Mouse (Mus musculus): ENCODE data around the gene Rtf1. TPM values are rescaled to one million over a fixed set of nuclear protein-coding genes. Genes with fewer than 3 reads are reported as not detected.

Rtf1 gene
- polyA plus RNA-seq, 1 experiment from 2014 or later, result 39.0 TPM

- WGBS, result 16% methylated on average over 7 of the region's 7 CpGs
- peak; percentile 73 for TF ChIP-seq CTCF (IDR thresholded peaks at IDR 0.05; ENCODE audit: low read depth)
- DNase-seq (ENCODE audit: low spot score), result peak; percentile 59
These were observed 5.9 kb upstream of the Rtf1 start for GRCm38 (mm10) chr2:119669010-119669409.

GRCm38 (mm10) chr2:119675215-119675784, 432 bp downstream of the Rtf1 start:
- H3K27ac ChIP-seq, result peak overlapping the region; percentile 82
- H3K4me3 ChIP-seq (replicated peaks; ENCODE audit: low read depth, low read length), result peak overlapping the region; percentile 98
- no peaks in the 10 kb centered on the region for H3K36me3 ChIP-seq (ENCODE audit: insufficient read depth, low read length)
- no peaks in the 10 kb centered on the region for H3K27me3 ChIP-seq (ENCODE audit: insufficient read depth, low read length)
- H3K9ac ChIP-seq (ENCODE audit: low read depth, low read length), result peak overlapping the region; percentile 93
- DNase-seq (ENCODE audit: low spot score) (peak; percentile 56), ATAC-seq (replicated peaks; ENCODE audit: low FRiP score, low read depth) (peak; percentile 84)
- H3K9me3 ChIP-seq (replicated peaks; ENCODE audit: low read length), result no peaks in the 10 kb centered on the region
- H3K4me1 ChIP-seq (replicated peaks; ENCODE audit: insufficient read depth, low read length), result 0 out of 2 replicates have a peak, but pooled peaks cover 5% of the 10 kb centered on the region
- WGBS, result 0% methylated on average over 34 of the region's 39 CpGs
- TF ChIP-seq CTCF (IDR thresholded peaks at IDR 0.05; ENCODE audit: low read depth), result no peak
- H3K4me2 ChIP-seq (ENCODE audit: low read length), result peak overlapping the region; percentile 92

More at GRCm38 (mm10) chr2:119669010-119669409, 5.9 kb upstream of the Rtf1 start:
- ATAC-seq (replicated peaks; ENCODE audit: low FRiP score, low read depth), result no peak
- Histone ChIP-seq H3K4me1 (replicated peaks; ENCODE audit: insufficient read depth, low read length) (no peaks in the 10 kb centered on the region), H3K27me3 (ENCODE audit: insufficient read depth, low read length) (no peaks in the 10 kb centered on the region), H3K4me2 (ENCODE audit: low read length) (no peak overlapping the region), H3K27ac (no peak overlapping the region), H3K4me3 (replicated peaks; ENCODE audit: low read depth, low read length) (no peak overlapping the region), H3K36me3 (ENCODE audit: insufficient read depth, low read length) (no peaks in the 10 kb centered on the region), H3K9ac (ENCODE audit: low read depth, low read length) (no peak overlapping the region), H3K9me3 (replicated peaks; ENCODE audit: low read length) (no peaks in the 10 kb centered on the region)

GRCm38 (mm10) chr2:119675831-119676230, 963 bp downstream of the Rtf1 start:
- DNase-seq (ENCODE audit: low spot score), result no peak
- Histone ChIP-seq H3K9me3 (replicated peaks; ENCODE audit: low read length) (no peaks in the 10 kb centered on the region), H3K4me3 (replicated peaks; ENCODE audit: low read depth, low read length) (peak overlapping the region; percentile 98), H3K4me2 (ENCODE audit: low read length) (peak overlapping the region; percentile 92), H3K9ac (ENCODE audit: low read depth, low read length) (peak overlapping the region; percentile 93), H3K27me3 (ENCODE audit: insufficient read depth, low read length) (no peaks in the 10 kb centered on the region), H3K4me1 (replicated peaks; ENCODE audit: insufficient read depth, low read length) (0 out of 2 replicates have a peak, but pooled peaks cover 5% of the 10 kb centered on the region), H3K27ac (peak overlapping the region; percentile 13; the same call in 1 of the 2 replicates), H3K36me3 (ENCODE audit: insufficient read depth, low read length) (no peaks in the 10 kb centered on the region)
- WGBS, result 3% methylated on average over 5 of the region's 5 CpGs
- ATAC-seq (replicated peaks; ENCODE audit: low FRiP score, low read depth), result no peak
- TF ChIP-seq CTCF (IDR thresholded peaks at IDR 0.05; ENCODE audit: low read depth), result no peak

GRCm38 (mm10) chr2:119683706-119684105, 8.8 kb downstream of the Rtf1 start:
- 80% methylated on average over 2 of the region's 2 CpGs for WGBS

GRCm38 (mm10) chr2:119692003-119692701, 17.3 kb downstream of the Rtf1 start:
- H3K27ac ChIP-seq, result no peak overlapping the region

More at GRCm38 (mm10) chr2:119683706-119684105, 8.8 kb downstream of the Rtf1 start:
- TF ChIP-seq CTCF (IDR thresholded peaks at IDR 0.05; ENCODE audit: low read depth), result no peak
- Histone ChIP-seq H3K9me3 (replicated peaks; ENCODE audit: low read length) (no peaks in the 10 kb centered on the region), H3K4me2 (ENCODE audit: low read length) (no peak overlapping the region), H3K9ac (ENCODE audit: low read depth, low read length) (no peak overlapping the region), H3K36me3 (ENCODE audit: insufficient read depth, low read length) (no peaks in the 10 kb centered on the region), H3K27me3 (ENCODE audit: insufficient read depth, low read length) (no peaks in the 10 kb centered on the region), H3K27ac (no peak overlapping the region), H3K4me3 (replicated peaks; ENCODE audit: low read depth, low read length) (no peak overlapping the region), H3K4me1 (replicated peaks; ENCODE audit: insufficient read depth, low read length) (no peaks in the 10 kb centered on the region)
- ATAC-seq (replicated peaks; ENCODE audit: low FRiP score, low read depth) (no peak), DNase-seq (ENCODE audit: low spot score) (no peak)

GRCm38 (mm10) chr2:119694826-119695225, 20.0 kb downstream of the Rtf1 start:
- DNase-seq (ENCODE audit: low spot score) (no peak), ATAC-seq (replicated peaks; ENCODE audit: low FRiP score, low read depth) (no peak)
- Histone ChIP-seq H3K9ac (ENCODE audit: low read depth, low read length) (no peak overlapping the region), H3K4me2 (ENCODE audit: low read length) (no peak overlapping the region), H3K27ac (no peak overlapping the region), H3K9me3 (replicated peaks; ENCODE audit: low read length) (no peaks in the 10 kb centered on the region), H3K4me3 (replicated peaks; ENCODE audit: low read depth, low read length) (no peak overlapping the region), H3K4me1 (replicated peaks; ENCODE audit: insufficient read depth, low read length) (no peaks in the 10 kb centered on the region), H3K27me3 (ENCODE audit: insufficient read depth, low read length) (no peaks in the 10 kb centered on the region), H3K36me3 (ENCODE audit: insufficient read depth, low read length) (0 out of 2 replicates have a peak, but pooled peaks cover 4% of the 10 kb centered on the region)
- 96% methylated on average over 1 of the region's 2 CpGs for WGBS
- TF ChIP-seq CTCF (IDR thresholded peaks at IDR 0.05; ENCODE audit: low read depth), result no peak

More at GRCm38 (mm10) chr2:119692003-119692701, 17.3 kb downstream of the Rtf1 start:
- H3K36me3 ChIP-seq (ENCODE audit: insufficient read depth, low read length), result 0 out of 2 replicates have a peak, but pooled peaks cover 4% of the 10 kb centered on the region
- ATAC-seq (replicated peaks; ENCODE audit: low FRiP score, low read depth) (no peak), DNase-seq (ENCODE audit: low spot score) (peak; percentile 50)
- no peaks in the 10 kb centered on the region for H3K4me1 ChIP-seq (replicated peaks; ENCODE audit: insufficient read depth, low read length)
- no peak overlapping the region for H3K4me3 ChIP-seq (replicated peaks; ENCODE audit: low read depth, low read length)
- no peaks in the 10 kb centered on the region for H3K9me3 ChIP-seq (replicated peaks; ENCODE audit: low read length)
- TF ChIP-seq CTCF (IDR thresholded peaks at IDR 0.05; ENCODE audit: low read depth), result peak; percentile 60
- no peaks in the 10 kb centered on the region for H3K27me3 ChIP-seq (ENCODE audit: insufficient read depth, low read length)
- whole genome bisulfite sequencing, result 73% methylated on average over 9 of the region's 9 CpGs
- no peak overlapping the region for H3K4me2 ChIP-seq (ENCODE audit: low read length)
- H3K9ac ChIP-seq (ENCODE audit: low read depth, low read length), result no peak overlapping the region

Data from kidney, postnatal 0 days (tissue).